Mouse (Mus musculus) gastrocnemius, postnatal 14 days (tissue): Measurements from ENCODE around the gene Hes3. TPM values are rescaled to one million over a fixed set of nuclear protein-coding genes. Genes with fewer than 3 reads are reported as not detected.

ENCODE experiments used
- DNase-seq: peaks from one replicate; pipeline ENCODE4 v3.0.0; 2021; ENCODE audit warnings: mixed read lengths
- intact Hi-C: fragments of 180-260 bp; cut with DNase I; formaldehyde crosslinking; loops from one replicate; pipeline ENCODE4 v1.15.1; 2025; ENCODE audit warnings: low total_unique reads
- total RNA-seq, 2 experiments: library from RNA; stranded (reverse); gene quantifications; 2 replicates each; pipeline ENCODE4 v1.2.3; 2021

Hes3 gene
- total RNA-seq, 2 experiments from 2014 or later: not detected

DNA sequence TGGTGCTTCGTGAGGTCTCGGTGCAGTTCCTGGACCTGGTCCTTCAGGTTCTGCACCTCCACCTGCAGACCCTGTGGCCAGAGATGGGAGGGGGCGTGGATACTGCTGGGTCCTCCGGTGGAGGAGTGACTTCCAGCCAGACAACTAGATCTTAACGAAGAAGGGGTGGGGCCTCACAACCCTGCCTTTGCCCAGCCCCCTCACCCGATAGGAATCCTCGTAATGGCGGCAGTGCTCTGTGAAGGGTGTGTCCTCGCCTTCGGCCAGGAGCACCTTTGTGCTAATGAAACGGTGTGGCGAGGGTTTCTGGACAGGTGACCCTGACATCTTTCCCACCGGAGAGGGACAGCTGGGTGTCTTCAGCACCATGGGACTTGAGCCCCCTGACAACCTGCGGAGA is 20.7 kb upstream of the Hes3 start:
- intact Hi-C loops: no loop called here
- DNase-seq: no peak

DNA sequence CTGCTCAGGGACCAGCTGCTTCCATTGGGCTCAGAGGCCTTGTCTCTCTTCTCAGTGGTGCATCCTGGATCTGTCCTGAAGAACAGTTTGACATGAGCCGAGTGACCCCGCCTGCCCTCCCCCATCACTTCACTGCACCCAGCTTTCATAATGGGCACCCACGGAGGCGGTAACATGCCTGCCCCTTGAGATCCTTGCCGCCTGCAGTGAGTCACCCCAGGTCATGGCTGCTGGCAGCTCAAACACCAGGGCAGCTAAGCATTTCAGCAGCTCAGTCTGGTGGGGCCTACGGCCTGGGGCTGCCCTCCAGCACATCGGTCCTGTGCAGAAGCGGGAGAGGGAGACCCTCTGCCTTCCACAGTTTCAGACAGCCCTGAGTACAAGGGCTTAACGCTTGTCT is 16.1 kb upstream of the Hes3 start:
- intact Hi-C loops: no loop called here
- DNase-seq: no peak

DNA sequence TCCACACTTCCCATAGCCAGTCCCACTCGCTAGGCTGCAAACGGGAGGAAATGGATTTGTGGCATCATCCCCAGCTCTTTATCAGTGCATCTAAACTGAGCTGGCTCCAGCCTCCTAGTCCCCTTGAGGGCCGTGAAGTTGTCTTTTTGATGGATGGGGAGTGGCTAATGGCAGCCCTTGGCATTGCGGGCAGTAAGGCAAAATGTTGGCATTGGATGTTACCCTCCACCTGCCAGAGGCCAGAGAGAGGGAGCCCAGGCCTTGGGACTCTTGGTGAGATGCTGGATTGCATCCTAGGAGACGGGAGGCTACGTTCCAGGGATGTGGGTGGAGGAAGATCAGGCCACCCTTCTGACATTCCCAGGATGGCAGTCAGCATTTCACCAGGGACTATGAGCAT is 14.5 kb upstream of the Hes3 start:
- no peak for DNase-seq
- intact Hi-C loops: no loop called here

- no peak for DNase-seq
- intact Hi-C loops: no loop called here
Observed at GRCm38 (mm10) chr4:152304685-152305084, 13.2 kb upstream of the Hes3 start.

DNA sequence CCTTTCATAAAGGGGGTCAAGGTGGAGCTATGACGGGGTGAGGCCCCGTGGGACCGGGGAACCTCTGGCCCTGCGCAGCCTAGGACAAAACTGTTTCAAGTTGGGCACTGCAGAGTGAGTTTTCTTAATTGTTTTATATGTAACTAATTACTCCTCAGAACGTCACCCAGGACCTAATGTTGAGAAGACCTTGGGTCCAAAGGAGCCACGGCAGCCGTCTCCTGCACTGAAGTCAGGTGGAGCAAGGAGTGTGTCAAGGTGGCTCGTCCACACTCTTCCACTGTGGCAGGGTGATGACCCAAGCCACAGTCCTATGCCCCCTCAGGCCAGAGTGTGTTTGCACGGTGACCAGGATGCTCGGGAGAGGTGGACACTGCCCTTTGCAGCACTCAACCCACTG is 11.7 kb upstream of the Hes3 start:
- no peak for DNase-seq
- intact Hi-C loops: no loop called here

- DNase-seq: no peak
- intact Hi-C loops: no loop called here
Observed at GRCm38 (mm10) chr4:152302012-152302411, 10.6 kb upstream of the Hes3 start.

GRCm38 (mm10) chr4:152300375-152300774 is 8.9 kb upstream of the Hes3 start:
- intact Hi-C loops: no loop called here
- no peak for DNase-seq

DNA sequence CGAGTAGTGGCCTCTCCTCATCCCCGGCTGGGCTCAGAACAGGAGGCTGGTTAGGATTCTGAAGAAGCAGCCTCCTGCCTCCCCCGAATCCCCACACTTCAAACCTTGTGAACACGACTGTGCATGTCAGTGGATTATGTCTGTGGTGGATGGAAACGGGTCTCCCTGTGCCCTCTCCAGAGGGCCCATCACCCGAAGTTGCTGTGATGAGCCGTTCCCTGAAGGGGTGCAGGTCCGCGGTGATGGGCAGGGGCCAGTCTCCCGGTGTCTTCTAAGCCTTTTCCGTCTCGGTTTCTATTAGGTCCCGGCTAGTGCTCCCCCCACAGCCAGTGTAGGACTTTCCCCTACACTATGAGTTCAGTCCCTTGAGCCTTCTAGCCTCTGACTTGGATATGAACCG is 7.4 kb upstream of the Hes3 start:
- intact Hi-C loops: no loop called here
- no peak for DNase-seq

- intact Hi-C loops: no loop called here
Observed at GRCm38 (mm10) chr4:152296874-152297861, 5.7 kb upstream of the Hes3 start, which contains the start of gene Icmt. Gene Icmt (plus strand): TSS chr4:152297227.

GRCm38 (mm10) chr4:152296371-152296770 is 4.9 kb upstream of the Hes3 start:
- DNase-seq: no peak
- intact Hi-C loops: no loop called here

More at GRCm38 (mm10) chr4:152296874-152297861, 5.7 kb upstream of the Hes3 start, which contains the start of gene Icmt:
- DNase-seq: peak; percentile 100

DNA sequence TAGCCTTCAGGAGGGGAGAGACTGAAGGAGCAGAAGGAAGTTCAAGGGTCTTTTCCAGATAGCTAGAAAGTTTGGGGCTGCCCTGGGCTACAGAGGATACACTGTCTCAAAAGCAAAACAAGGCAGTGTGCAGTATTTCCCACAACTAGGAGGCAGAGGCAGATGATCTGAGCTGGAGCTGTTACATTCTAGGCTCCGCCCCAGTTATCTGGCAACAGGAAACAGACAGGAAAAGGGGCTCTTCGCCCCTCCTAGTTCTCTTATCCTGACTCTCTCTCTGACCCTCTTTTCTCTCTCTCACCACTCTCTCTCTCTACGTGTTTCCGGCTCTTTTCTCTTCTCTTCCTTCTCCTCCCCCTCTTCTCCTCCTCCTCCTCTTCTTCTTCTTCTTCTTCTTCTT is 4.5 kb upstream of the Hes3 start:
- intact Hi-C loops: no loop called here
- DNase-seq: no peak

DNA sequence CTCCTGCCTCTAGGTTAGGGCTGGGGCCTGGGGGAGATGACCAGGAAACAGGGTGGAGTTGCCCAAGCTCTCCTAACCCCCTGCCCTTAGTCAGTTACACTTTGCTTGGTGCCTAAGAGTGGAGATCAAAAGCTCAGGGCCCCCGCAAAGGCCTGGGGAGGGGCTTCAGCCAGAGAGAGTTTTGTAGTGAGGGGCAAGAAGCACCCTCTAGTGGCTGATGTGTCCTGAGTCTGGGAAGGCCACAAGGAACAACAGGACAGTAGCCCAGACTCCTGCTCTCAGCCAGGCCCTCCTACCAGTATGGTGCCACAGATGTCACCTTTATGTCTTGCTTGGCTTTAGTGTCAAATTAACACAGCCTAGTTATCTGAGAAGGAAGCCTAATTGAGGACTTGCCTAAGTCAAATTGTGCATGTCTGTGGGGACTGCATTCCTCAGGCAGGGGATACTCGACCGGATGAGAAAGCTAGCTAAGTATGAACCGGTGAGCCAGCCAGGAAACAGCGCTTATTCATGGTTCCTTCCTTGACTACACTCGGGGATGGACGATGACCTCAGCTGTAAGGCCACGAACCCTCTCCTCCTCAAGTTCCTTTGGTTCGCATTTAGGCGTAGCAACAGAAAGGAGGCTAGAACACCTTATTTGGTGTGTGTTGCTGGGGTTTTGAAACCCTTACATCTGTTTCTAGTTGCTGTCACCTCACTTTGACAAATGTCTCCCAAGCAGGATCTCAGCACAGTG is 2.9 kb upstream of the Hes3 start:
- intact Hi-C loops: no loop called here
- DNase-seq: no peak

DNA sequence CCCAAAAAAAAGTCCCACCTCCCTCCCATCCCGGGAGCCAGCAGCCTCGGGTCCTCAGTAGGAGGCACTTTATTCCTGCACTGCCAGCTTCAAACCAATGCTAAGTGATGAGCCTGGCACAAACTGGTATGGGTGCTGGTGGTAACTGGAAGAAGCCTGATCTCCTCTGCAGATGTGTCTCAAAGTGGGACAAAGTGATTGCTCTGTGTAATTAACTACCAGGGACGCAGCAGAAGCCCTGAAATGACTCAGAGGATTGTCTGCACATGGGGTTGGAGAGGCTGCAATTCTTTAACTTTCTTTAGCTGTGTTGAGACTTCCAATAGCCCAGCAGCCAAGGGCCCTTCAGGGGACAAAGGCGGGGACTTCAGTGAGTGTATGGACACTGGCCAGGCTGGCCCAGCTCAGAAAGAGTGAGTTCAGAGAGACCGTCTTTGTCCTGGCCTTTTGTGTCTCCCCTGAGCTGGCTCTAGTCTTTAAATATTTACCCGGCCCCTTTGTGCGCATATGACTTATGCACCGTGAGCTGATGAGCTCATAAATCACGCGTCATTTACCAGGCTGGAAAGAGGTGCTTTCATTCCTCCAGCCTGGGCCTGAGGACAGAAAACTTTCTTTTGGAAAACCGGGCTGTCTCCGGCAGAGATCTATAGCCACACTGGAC is 772 bp upstream of the Hes3 start:
- intact Hi-C loops: no loop called here

DNA sequence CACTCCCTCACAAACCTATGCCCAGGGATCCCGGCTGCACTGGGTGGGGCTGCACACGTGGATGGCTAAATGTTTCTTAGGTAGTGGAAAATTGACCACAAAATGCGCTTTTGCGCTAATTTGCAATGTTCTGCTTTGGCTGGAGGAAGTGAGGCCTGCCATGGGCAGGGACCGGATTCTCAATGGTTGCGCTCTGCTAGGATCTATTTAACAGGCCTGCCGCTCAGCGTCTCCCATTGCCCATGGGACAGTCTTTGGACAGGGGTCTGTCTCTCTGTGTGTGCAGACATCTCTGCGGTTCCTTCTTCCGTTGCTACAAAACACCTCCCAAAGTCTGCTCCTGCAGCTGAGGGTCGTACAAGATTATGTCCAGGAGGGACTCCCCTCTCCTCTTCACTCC is 471 bp downstream of the Hes3 start:
- intact Hi-C loops: no loop called here
- DNase-seq: no peak

More for the DNA sequence above, 772 bp upstream of the Hes3 start:
- no peak for DNase-seq

GRCm38 (mm10) chr4:152290385-152290784 is 1.1 kb downstream of the Hes3 start:
- intact Hi-C loops: no loop called here
- no peak for DNase-seq

GRCm38 (mm10) chr4:152288398-152288945 is 3.0 kb downstream of the Hes3 start:
- intact Hi-C loops: no loop called here
- no peak for DNase-seq

DNA sequence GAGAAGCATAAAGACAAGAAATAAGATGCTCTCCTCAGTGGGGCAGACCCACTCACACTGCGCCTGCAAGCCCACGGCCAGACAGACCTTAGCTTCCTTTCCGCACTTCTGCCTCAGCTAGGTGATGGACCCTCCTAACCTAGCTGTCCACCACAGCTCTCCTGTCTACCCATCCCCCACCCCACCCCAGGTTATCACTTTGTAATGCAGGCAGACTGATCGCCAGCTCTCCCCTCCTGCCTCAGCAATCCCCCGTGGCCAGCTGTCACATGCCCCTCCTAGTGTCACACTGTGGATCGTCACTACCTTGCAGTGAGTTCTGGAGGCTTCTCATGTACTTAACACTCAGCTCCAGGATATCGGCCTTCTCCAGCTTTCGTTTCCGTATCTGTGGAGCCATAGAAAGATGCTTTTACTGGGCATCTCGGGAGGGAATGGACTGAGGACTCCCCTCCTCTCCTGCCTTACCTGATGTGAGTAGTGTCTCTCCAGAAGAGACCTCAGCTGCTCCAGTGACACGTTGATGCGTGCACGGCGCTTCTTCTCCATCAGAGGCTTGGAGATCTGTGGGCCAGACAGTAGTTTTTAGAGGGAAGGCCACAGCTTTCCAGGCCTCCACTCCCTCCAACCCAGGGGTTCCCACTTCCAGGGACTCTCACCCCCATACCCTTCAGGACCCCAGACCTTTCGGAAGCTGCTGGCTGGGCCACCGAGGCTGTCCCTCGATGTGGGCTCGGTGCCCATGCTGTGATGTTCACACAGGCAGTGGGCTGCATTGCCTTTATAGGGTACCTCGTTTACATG is 3.9 kb downstream of the Hes3 start:
- DNase-seq: no peak
- intact Hi-C loops: no loop called here

DNA sequence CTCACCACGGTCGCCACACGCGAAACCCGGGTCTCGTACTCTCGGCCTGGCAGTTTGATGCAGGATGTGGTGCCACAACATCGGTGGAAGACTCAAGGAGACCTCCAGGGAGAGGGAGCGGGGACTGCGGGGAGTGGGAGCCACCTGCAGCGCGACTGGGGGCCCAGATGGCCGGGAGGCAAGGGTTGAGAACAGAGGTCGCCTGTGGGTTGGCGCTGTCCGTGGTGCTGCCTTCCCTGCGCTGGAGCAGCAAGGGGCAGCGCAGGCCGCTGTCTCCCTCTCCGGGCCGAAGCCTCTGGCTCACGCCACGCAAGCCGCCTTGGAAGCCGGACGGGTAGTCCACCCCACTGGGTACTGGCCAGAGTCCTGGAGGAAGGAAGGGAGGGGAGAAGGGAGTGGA is 4.6 kb downstream of the Hes3 start:
- DNase-seq: peak; percentile 74
- intact Hi-C loops: no loop called here

GRCm38 (mm10) chr4:152286183-152286582 is 5.3 kb downstream of the Hes3 start:
- intact Hi-C loops: no loop called here
- DNase-seq: no peak
